Mouse (Mus musculus): ENCODE measurements around the gene Akr1d1. TPM values are rescaled to one million over a fixed set of nuclear protein-coding genes. Genes with fewer than 3 reads are reported as not detected.

Gene Akr1d1
- total RNA-seq, 2 experiments from 2014 or later: not detected

DNA sequence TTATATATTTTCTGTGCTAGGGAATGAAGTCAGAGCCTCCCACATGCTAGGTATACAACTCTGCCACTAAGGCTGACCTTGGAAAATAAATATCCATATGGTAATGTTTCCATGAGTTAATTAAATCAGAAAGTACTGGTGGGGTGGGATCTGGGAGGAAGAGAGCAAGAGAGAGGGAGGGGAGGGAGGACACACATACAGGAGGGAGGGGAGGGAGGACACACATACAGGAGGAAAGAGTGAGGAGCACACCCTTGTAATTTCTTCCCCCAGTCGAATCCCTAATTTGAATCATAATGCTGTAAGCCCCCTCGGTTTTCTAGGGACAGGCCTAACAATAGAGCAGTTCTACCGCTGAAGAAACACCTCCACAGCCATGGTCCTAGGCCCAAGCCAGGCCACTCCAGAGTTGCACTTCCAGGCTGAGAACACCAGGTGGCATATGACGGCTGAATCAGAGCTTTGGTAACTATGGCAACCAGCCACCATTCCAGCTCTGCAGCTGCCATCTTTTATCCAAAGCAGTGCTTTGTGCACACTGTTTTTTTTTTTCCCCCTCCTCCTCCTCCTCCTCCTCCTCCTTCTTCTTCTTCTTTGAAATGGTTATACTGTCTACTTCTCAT is 59.5 kb downstream of the Akr1d1 start:
- TF ChIP-seq CTCF (conservative IDR thresholded peaks at IDR 0.05): peak; percentile 79
- Histone ChIP-seq H3K27ac (no peak overlapping the region), H3K4me3 (no peak overlapping the region)
- peak; percentile 66 to 78 for DNase-seq (ENCODE audit: low spot score in 2 of 2)

DNA sequence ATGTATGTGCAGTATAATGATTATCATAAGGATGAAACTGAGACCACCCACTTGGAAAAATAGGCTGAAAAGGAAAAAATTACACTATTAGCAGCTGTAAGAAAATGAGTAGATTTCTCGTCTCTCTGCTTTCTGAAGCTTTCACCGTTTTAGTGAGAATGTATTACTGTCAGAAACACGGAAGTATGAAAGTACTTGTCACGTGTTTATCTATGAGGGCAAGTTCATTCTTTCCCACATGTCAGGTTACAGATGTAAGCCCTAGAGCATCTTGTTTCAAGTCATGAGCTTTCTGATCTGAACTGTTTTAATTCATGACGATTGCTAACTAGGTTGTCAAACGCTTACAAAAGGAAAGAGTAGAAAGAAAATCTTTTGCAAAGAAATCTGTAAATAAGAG is 60.8 kb downstream of the Akr1d1 start:
- no peak for DNase-seq (ENCODE audit: low spot score in 2 of 2)
- no peak overlapping the region for H3K27ac ChIP-seq
- no peak for TF ChIP-seq CTCF (conservative IDR thresholded peaks at IDR 0.05)
- H3K4me3 ChIP-seq: no peak overlapping the region

DNA sequence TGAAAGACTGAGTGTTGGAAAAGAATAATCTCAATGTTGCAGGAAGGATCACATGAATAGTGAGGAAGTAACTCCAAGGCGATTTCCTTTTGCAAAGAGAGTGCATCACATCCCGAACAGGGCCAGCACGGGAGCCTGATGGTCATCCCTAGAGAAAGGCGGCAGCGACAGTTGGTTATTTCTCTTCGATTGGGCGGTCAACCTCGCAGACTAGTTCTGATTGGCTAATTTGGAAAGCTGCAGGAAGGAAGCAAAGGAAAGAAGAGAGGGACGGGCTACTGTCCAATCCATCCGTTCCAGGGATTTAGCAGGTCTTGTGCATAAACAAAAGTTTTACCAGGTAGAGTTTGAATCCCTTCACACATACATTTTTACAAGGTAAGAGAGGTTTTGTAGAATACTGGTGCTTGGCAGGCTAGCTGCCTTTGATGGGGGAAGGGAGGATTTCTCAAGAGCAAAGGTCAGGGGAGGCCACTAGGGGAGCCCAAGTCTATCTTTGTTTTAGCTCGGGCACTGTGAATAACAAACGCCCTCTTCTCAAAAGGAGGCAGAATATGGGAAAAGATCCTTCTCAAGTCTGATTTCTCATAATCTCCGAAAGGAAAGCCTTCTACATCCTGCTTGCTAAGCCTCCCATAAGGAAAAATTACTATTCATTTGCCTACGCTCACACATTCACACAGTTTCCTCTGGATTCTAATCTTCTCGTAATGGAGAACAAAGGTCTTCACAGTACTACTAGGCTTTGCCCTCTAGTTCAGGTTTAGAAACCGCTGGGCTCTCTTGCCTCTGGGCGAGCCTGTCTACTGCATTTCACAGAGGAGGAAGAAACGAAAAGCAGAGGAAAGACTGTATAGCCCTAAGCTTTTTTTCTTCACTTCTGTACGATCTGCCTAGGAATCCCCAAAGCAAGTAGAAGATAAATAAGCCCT is 62.4 kb downstream of the Akr1d1 start:
- Histone ChIP-seq H3K27ac (peak overlapping the region; percentile 73), H3K4me3 (peak overlapping the region; percentile 31)
- peak; percentile 78 for TF ChIP-seq CTCF (conservative IDR thresholded peaks at IDR 0.05)
- DNase-seq (ENCODE audit: low spot score in 2 of 2): peak in 1 of 2 experiments; percentile 25

DNA sequence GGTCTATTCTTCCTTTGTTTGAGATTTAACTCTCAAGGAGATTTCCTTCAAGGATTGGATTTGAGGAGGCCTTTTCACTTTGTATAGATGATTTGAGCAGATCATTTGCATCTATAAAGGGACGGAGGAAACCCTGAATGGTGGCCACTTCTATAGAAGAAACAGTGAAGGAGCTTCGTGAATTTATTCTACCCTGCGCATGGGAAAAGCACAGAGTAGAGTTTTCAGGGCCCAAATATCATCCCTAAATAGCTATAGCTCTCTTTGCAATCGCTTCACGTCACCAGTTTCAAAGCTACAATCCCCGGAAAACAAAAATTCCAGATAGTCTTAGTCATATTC is 63.0 kb downstream of the Akr1d1 start:
- no peak for TF ChIP-seq CTCF (conservative IDR thresholded peaks at IDR 0.05)
- Histone ChIP-seq H3K4me3 (no peak overlapping the region), H3K27ac (peak overlapping the region; percentile 73; the same call in 1 of the 2 replicates)
- DNase-seq (ENCODE audit: low spot score in 2 of 2): no peak

DNA sequence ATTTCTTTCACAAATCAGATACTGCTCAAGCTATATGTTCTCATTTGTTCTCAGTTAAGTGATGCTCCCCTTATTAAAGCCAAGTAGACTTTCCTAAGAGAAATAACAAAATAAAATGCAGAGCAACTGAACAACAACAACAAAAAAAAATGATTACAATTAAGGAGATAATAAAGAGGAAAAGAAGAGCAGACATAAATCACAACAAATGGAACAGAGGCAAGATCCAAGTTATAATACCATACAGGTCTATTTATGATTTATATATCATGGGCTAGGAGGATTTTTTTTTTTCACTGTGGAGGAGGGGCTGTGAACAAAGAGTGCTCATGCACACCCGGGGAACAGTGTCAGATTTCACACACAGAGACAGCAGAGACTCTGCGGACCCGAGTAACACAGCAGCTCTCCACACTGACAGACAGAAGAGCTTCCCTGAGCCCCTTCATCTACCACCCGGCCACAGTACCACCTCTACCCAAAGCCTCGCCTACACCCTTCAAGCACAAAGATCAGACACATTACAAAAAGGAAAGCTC is 63.6 kb downstream of the Akr1d1 start:
- no peak for TF ChIP-seq CTCF (conservative IDR thresholded peaks at IDR 0.05)
- no peak overlapping the region for H3K27ac ChIP-seq
- DNase-seq (ENCODE audit: low spot score in 2 of 2): no peak
- no peak overlapping the region for H3K4me3 ChIP-seq

DNA sequence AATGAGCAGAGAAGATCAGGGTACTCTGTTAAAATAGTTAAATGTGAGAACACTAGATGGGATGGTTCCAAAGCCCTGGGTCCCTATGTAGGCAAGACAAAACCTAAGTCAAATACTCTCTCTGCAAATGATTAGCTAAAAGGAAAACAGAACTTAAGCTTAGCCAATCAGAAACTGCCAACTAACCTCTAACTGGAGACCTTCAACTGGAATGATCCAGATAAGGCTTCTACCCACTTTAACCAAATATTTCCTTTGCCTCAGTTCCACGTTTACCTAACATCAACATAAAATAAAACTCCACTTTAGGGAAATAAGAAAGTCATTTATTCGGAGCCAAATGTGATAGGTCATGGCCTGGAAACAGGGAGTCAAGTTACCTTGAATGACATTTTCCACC is 67.1 kb downstream of the Akr1d1 start:
- TF ChIP-seq CTCF (conservative IDR thresholded peaks at IDR 0.05): no peak
- Histone ChIP-seq H3K4me3 (no peak overlapping the region), H3K27ac (no peak overlapping the region)
- no peak for DNase-seq (ENCODE audit: low spot score in 2 of 2)

DNA sequence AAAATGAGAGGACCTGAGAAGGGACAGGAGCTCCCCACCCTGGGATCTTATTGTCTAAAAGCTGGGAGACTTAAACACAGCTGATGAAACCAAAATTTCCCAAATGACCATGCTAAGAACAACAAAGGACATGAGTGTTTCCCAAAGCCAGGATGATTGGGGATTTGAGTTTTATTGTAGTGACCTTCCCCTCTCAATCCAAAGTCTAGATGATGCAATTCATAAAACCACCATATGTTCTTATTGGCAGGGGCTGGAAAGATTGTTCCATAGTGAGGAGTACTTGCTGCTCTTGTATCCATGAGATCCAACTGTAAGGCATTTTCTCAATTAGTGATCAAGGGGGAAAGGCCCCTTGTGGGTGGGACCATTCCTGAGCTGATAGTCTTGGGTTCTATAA is 68.1 kb downstream of the Akr1d1 start:
- TF ChIP-seq CTCF (conservative IDR thresholded peaks at IDR 0.05): no peak
- no peak overlapping the region for H3K27ac ChIP-seq
- no peak overlapping the region for H3K4me3 ChIP-seq
- DNase-seq (ENCODE audit: low spot score in 2 of 2): no peak

DNA sequence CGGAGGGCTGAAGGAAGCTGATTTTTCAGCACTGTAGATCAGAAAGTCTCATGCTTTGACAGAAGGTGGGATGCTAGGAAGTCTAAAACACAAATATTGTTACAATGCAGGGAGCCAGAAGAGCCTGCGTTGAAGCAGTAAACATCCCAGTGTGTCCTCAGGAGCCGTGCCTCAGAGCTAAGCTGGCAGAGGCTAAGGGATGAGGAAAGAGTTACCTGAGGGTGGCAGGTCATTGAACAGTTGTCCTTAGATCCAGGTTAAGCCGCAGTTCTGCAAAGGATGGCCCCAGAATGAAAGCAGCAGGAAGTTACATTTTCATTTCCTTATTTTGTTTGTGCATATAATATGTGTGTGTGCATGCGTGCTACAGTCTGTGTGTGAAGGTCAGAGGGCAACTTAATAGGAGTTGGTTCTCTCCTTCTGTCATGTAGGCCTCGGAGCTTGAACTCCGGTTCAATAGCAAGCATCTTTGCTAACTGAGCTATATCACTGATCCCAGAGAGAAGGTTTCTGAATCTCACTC is 71.1 kb downstream of the Akr1d1 start:
- TF ChIP-seq CTCF (conservative IDR thresholded peaks at IDR 0.05): no peak
- H3K27ac ChIP-seq: no peak overlapping the region

DNA sequence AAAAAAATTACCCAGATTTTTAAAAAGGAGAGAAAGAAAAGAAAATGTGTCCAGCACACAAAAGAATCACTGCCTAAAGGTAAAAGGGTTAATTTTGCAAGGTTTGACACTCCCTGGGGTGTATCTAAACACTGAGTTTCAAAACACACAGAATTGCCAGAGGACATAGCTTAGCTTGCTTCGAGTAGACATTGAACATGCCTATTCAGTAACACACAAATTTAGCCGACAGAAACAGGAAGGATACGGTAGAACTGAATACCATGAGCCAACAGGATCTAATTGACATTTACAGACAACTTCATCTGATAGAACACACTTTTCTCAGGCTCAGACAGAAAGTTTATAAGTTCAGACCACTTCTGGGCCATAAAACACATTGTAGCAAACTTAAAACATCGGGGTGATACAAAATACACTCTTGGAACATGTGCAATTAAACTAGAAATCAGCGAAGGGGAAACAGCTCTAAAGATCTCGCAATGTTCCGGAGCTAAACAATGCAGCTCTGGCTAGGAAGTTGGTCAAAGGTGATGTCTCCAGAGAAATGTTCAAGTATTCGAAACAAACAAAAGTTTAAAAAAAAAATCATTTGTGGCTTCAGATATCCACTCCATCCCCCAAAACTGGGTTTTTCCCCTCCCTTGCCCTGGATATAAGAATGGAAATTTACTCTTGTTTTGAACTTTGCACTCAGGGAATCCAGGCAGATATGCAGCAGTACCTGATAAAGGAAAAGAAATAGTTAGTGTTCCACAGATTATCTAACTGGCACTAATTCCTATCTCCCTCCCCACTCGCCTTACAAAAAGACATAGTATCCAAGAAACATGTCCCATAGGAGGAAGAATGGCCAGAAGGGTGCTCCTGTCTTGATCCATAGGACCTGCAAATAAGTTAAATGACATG is 73.1 kb downstream of the Akr1d1 start:
- TF ChIP-seq CTCF (conservative IDR thresholded peaks at IDR 0.05): no peak
- Histone ChIP-seq H3K27ac (peak overlapping the region; percentile 39; the same call in 1 of the 2 replicates), H3K4me3 (no peak overlapping the region)
- no peak for DNase-seq (ENCODE audit: low spot score in 2 of 2)

More for the DNA sequence above, 71.1 kb downstream of the Akr1d1 start:
- DNase-seq (ENCODE audit: low spot score in 2 of 2): no peak
- H3K4me3 ChIP-seq: no peak overlapping the region

DNA sequence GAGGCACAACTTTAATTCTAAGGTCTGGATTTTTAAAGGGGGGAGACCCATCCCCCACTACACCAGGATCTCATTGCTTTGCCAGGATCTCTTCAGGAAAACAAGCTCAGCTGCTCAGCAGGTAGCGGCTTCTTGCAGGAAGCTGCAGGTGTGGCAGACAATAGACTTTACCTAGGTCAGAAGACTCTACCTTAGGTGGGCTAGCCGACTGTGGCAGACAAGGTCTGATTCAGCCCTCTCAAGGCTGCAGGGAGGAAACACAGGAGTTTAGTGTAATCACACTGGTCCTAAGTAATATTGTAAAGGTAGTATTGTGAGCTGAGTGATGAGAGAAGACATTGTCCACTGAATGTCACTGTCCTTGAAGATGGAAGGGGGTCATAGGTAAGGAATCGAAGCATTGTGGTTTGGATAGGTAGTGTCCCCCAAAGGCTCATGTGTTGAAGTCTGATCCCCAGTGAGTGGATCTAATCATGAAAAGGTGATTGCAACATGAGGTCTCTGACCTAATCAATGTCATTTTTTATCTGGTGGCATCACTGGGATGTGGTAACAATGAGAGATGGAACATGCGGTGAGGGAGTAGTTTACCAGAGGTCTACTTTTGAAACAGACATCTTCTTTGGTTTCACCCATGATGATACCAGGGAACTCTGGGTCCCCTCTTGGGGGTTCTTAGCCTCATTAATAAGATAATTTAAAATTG is 74.4 kb downstream of the Akr1d1 start:
- no peak overlapping the region for H3K27ac ChIP-seq
- no peak for TF ChIP-seq CTCF (conservative IDR thresholded peaks at IDR 0.05)
- no peak overlapping the region for H3K4me3 ChIP-seq
- no peak for DNase-seq (ENCODE audit: low spot score in 2 of 2)

DNA sequence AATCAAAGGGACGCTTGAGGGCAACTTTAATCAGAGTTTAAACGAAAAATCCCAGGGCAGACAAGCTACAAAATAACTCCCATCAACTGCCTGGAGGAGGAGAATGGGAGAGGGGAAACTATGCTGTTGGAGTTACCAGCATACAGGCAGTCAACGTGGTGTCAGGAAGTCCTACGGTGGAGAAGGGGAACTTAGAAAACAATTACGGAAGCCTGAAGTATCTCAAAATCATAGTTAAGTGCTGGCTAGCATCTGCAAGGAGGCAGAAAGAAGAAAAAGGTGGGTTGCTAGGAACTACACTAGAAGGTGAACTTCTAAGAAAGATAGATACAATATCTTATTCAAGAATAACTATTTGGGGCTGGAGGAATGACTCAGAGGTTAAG is 74.9 kb downstream of the Akr1d1 start:
- Histone ChIP-seq H3K27ac (no peak overlapping the region), H3K4me3 (no peak overlapping the region)
- no peak for TF ChIP-seq CTCF (conservative IDR thresholded peaks at IDR 0.05)
- DNase-seq (ENCODE audit: low spot score in 2 of 2): no peak
